Mouse (Mus musculus): Measurements from ENCODE around the gene Gm28635. TPM values are rescaled to one million over a fixed set of nuclear protein-coding genes. Genes with fewer than 3 reads are reported as not detected.
A peak's percentile ranks its signal among the peaks of the same experiment; 100 is the strongest.

Gene Gm28635
- total and polyA plus RNA-seq, 3 experiments: not detected

GRCm38 (mm10) chr2:84648369-84648768 lies 29.5 kb downstream of the Gm28635 start:
- no peak for DNase-seq (ENCODE audit: low spot score)
- Histone ChIP-seq H3K9me3 (replicated peaks) (no peaks in the 10 kb centered on the region), H3K4me1 (ENCODE audit: insufficient read depth, low read depth, low read length) (peaks cover 23% of the 10 kb centered on the region), H3K4me3 (ENCODE audit: low read depth, low read length) (peak overlapping the region; percentile 44; the same call in 1 of the 2 replicates), H3K36me3 (replicated peaks) (peaks cover 14% of the 10 kb centered on the region), H3K27me3 (ENCODE audit: insufficient read depth, low read length) (no peaks in the 10 kb centered on the region)
- no peak for ATAC-seq (ENCODE audit: extremely low read depth, insufficient number of reproducible peaks, low FRiP score, poor library complexity, severe bottlenecking)
- no peak for TF ChIP-seq TAL1 (conservative IDR thresholded peaks at IDR 0.05; ENCODE audit: low read depth, low read length)
- TF ChIP-seq CTCF (IDR thresholded peaks at IDR 0.05; ENCODE audit: low read depth, low read length): no peak
- no peak for TF ChIP-seq GATA1 (IDR thresholded peaks at IDR 0.05; ENCODE audit: borderline replicate concordance, low read length)
- TF ChIP-seq GATA2 (IDR thresholded peaks at IDR 0.05; ENCODE audit: borderline replicate concordance, low read depth, low read length): no peak
- TF ChIP-seq POLR2AphosphoS5 (IDR thresholded peaks at IDR 0.05; ENCODE audit: insufficient replicate concordance, low read depth, low read length): no peak

- ATAC-seq (ENCODE audit: extremely low read depth, insufficient number of reproducible peaks, low FRiP score, poor library complexity, severe bottlenecking) (no peak), DNase-seq (ENCODE audit: low spot score) (no peak)
- TF ChIP-seq TAL1 (conservative IDR thresholded peaks at IDR 0.05; ENCODE audit: low read depth, low read length) (no peak), CTCF (IDR thresholded peaks at IDR 0.05; ENCODE audit: low read depth, low read length) (no peak), GATA2 (IDR thresholded peaks at IDR 0.05; ENCODE audit: borderline replicate concordance, low read depth, low read length) (no peak)
- Histone ChIP-seq H3K9me3 (replicated peaks) (no peaks in the 10 kb centered on the region), H3K36me3 (replicated peaks) (peaks cover 19% of the 10 kb centered on the region), H3K27me3 (ENCODE audit: insufficient read depth, low read length) (no peaks in the 10 kb centered on the region), H3K4me1 (ENCODE audit: insufficient read depth, low read depth, low read length) (peaks cover 24% of the 10 kb centered on the region), H3K4me3 (ENCODE audit: low read depth, low read length) (no peak overlapping the region)
Observed at GRCm38 (mm10) chr2:84647051-84647568, 30.7 kb downstream of the Gm28635 start.

GRCm38 (mm10) chr2:84646138-84646537 lies 31.7 kb downstream of the Gm28635 start:
- TF ChIP-seq CTCF (IDR thresholded peaks at IDR 0.05; ENCODE audit: low read depth, low read length) (no peak), TAL1 (conservative IDR thresholded peaks at IDR 0.05; ENCODE audit: low read depth, low read length) (no peak)
- H3K9me3 ChIP-seq (replicated peaks): no peaks in the 10 kb centered on the region
- ATAC-seq (ENCODE audit: extremely low read depth, insufficient number of reproducible peaks, low FRiP score, poor library complexity, severe bottlenecking) (no peak), DNase-seq (ENCODE audit: low spot score) (no peak)
- H3K4me1 ChIP-seq (ENCODE audit: insufficient read depth, low read depth, low read length): peaks cover 28% of the 10 kb centered on the region
- H3K27me3 ChIP-seq (ENCODE audit: insufficient read depth, low read length): no peaks in the 10 kb centered on the region
- H3K4me3 ChIP-seq (ENCODE audit: low read depth, low read length): no peak overlapping the region
- peaks cover 26% of the 10 kb centered on the region for H3K36me3 ChIP-seq (replicated peaks)

- no peak for ATAC-seq (ENCODE audit: extremely low read depth, insufficient number of reproducible peaks, low FRiP score, poor library complexity, severe bottlenecking)
- Histone ChIP-seq H3K4me1 (ENCODE audit: insufficient read depth, low read depth, low read length) (peaks cover 26% of the 10 kb centered on the region), H3K9me3 (replicated peaks) (no peaks in the 10 kb centered on the region), H3K36me3 (replicated peaks) (peaks cover 36% of the 10 kb centered on the region), H3K27me3 (ENCODE audit: insufficient read depth, low read length) (no peaks in the 10 kb centered on the region), H3K4me3 (ENCODE audit: low read depth, low read length) (no peak overlapping the region)
- TF ChIP-seq TAL1 (conservative IDR thresholded peaks at IDR 0.05; ENCODE audit: low read depth, low read length) (no peak), GATA1 (IDR thresholded peaks at IDR 0.05; ENCODE audit: borderline replicate concordance, low read length) (no peak), CTCF (IDR thresholded peaks at IDR 0.05; ENCODE audit: low read depth, low read length) (no peak), GATA2 (IDR thresholded peaks at IDR 0.05; ENCODE audit: borderline replicate concordance, low read depth, low read length) (no peak), POLR2AphosphoS5 (IDR thresholded peaks at IDR 0.05; ENCODE audit: insufficient replicate concordance, low read depth, low read length) (no peak)
- no peak for DNase-seq (ENCODE audit: low spot score)
Observed at GRCm38 (mm10) chr2:84640833-84641232, 37.0 kb downstream of the Gm28635 start.

GRCm38 (mm10) chr2:84638428-84639220 lies 39.2 kb downstream of the Gm28635 start:
- Histone ChIP-seq H3K4me1 (ENCODE audit: insufficient read depth, low read depth, low read length) (peaks cover 45% of the 10 kb centered on the region), H3K4me3 (ENCODE audit: low read depth, low read length) (no peak overlapping the region), H3K36me3 (replicated peaks) (peaks cover 38% of the 10 kb centered on the region), H3K27me3 (ENCODE audit: insufficient read depth, low read length) (no peaks in the 10 kb centered on the region), H3K9me3 (replicated peaks) (no peaks in the 10 kb centered on the region)
- TF ChIP-seq TAL1 (conservative IDR thresholded peaks at IDR 0.05; ENCODE audit: low read depth, low read length): no peak
- TF ChIP-seq POLR2AphosphoS5 (IDR thresholded peaks at IDR 0.05; ENCODE audit: insufficient replicate concordance, low read depth, low read length): no peak
- no peak for TF ChIP-seq GATA1 (IDR thresholded peaks at IDR 0.05; ENCODE audit: borderline replicate concordance, low read length)
- no peak for TF ChIP-seq GATA2 (IDR thresholded peaks at IDR 0.05; ENCODE audit: borderline replicate concordance, low read depth, low read length)
- no peak for TF ChIP-seq CTCF (IDR thresholded peaks at IDR 0.05; ENCODE audit: low read depth, low read length)
- no peak for DNase-seq (ENCODE audit: low spot score)
- no peak for ATAC-seq (ENCODE audit: extremely low read depth, insufficient number of reproducible peaks, low FRiP score, poor library complexity, severe bottlenecking)

- Histone ChIP-seq H3K4me1 (ENCODE audit: insufficient read depth, low read depth, low read length) (peaks cover 50% of the 10 kb centered on the region), H3K36me3 (replicated peaks) (peaks cover 36% of the 10 kb centered on the region), H3K27me3 (ENCODE audit: insufficient read depth, low read length) (no peaks in the 10 kb centered on the region), H3K4me3 (ENCODE audit: low read depth, low read length) (no peak overlapping the region), H3K9me3 (replicated peaks) (no peaks in the 10 kb centered on the region)
- ATAC-seq (ENCODE audit: extremely low read depth, insufficient number of reproducible peaks, low FRiP score, poor library complexity, severe bottlenecking): no peak
- no peak for TF ChIP-seq CTCF (IDR thresholded peaks at IDR 0.05; ENCODE audit: low read depth, low read length)
- no peak for TF ChIP-seq TAL1 (conservative IDR thresholded peaks at IDR 0.05; ENCODE audit: low read depth, low read length)
- TF ChIP-seq POLR2AphosphoS5 (IDR thresholded peaks at IDR 0.05; ENCODE audit: insufficient replicate concordance, low read depth, low read length): no peak
- TF ChIP-seq GATA2 (IDR thresholded peaks at IDR 0.05; ENCODE audit: borderline replicate concordance, low read depth, low read length): no peak
- no peak for DNase-seq (ENCODE audit: low spot score)
Observed at GRCm38 (mm10) chr2:84637452-84638165, 40.2 kb downstream of the Gm28635 start.

All from G1E (cell line).